Mouse (Mus musculus) CH12.LX (cell line): ENCODE results near the gene Rcan1. TPM values are rescaled to one million over a fixed set of nuclear protein-coding genes. Genes with fewer than 3 reads are reported as not detected.

Experiments
- DNase-seq: peaks from one replicate; pipeline ENCODE4 v3.0.0-alpha.2; 2013; ENCODE audit errors: extremely low read depth
- H3K27ac ChIP-seq: 2 replicates; pipeline ENCODE4 v1.5.1; 2012; ENCODE audit warnings: low read depth, mild to moderate bottlenecking, control low read depth, moderate library complexity; ENCODE audit not compliant: insufficient read depth
- H3K27me3 ChIP-seq: replicated peaks from 2 replicates; pipeline ENCODE3; 2012; ENCODE audit warnings: inconsistent platforms
- H3K36me3 ChIP-seq, 2 experiments: replicated peaks in 1 of 2; 2 replicates each; pipeline versions ENCODE3 to v1.6.1; 2012; ENCODE audit warnings: inconsistent platforms in 1 of 2, low read length in 1 of 2, mild to moderate bottlenecking in 1 of 2, mixed read lengths in 1 of 2, moderate library complexity in 1 of 2; ENCODE audit not compliant: control insufficient read depth in 1 of 2, insufficient read depth in 1 of 2
- H3K4me1 ChIP-seq, 2 experiments: 2 replicates each; pipeline ENCODE4 v1.6.1; 2012; ENCODE audit warnings: inconsistent platforms in 1 of 2, moderate library complexity in 1 of 2; ENCODE audit not compliant: insufficient read depth in 2 of 2, control insufficient read depth in 1 of 2
- H3K4me2 ChIP-seq: 2 replicates; pipeline ENCODE4 v1.6.1; 2012; ENCODE audit warnings: low read depth, mild to moderate bottlenecking, control low read depth; ENCODE audit not compliant: poor library complexity, insufficient read depth, severe bottlenecking
- H3K4me3 ChIP-seq, 3 experiments: fragments of 150-350 bp in 1 of 3; sonication (generic) in 1 of 3; replicated peaks in 1 of 3; 2 replicates each; pipeline versions ENCODE3 to v1.5.1; 2011 to 2012; ENCODE audit warnings: low read depth in 2 of 3, low read length in 2 of 3, mild to moderate bottlenecking in 2 of 3, moderate library complexity in 2 of 3, control low read depth in 1 of 3, improper control_type of control experiment in 1 of 3, inconsistent platforms in 1 of 3, mixed read lengths in 1 of 3; ENCODE audit not compliant: poor library complexity in 1 of 3
- H3K79me2 ChIP-seq: replicated peaks from 2 replicates; pipeline ENCODE4 v1.6.1; 2012; ENCODE audit warnings: mild to moderate bottlenecking, moderate library complexity; ENCODE audit not compliant: control insufficient read depth, poor library complexity, insufficient read depth, severe bottlenecking; ENCODE audit errors: extremely low read depth
- H3K9ac ChIP-seq: 2 replicates; pipeline ENCODE4 v1.6.1; 2012; ENCODE audit warnings: low read depth, mild to moderate bottlenecking, control low read depth, moderate library complexity; ENCODE audit not compliant: insufficient read depth
- H3K9me3 ChIP-seq: replicated peaks from 2 replicates; pipeline ENCODE3; 2012; ENCODE audit warnings: low read length, inconsistent platforms, mixed read lengths
- BHLHE40 ChIP-seq: IDR thresholded peaks from 2 replicates; pipeline ENCODE4 v1.6.1; 2011; ENCODE audit warnings: mild to moderate bottlenecking, low read depth, low read length, improper control_type of control experiment
- CHD2 ChIP-seq: IDR thresholded peaks from 2 replicates; pipeline ENCODE4 v1.6.1; 2011; ENCODE audit warnings: low read length, improper control_type of control experiment
- EP300 ChIP-seq: IDR thresholded peaks from 2 replicates; pipeline ENCODE4 v1.6.1; 2011; ENCODE audit warnings: low read length, improper control_type of control experiment
- GABPA ChIP-seq: IDR thresholded peaks from 2 replicates; pipeline ENCODE4 v1.6.1; 2012; ENCODE audit warnings: low read depth, low read length, improper control_type of control experiment, inconsistent platforms; ENCODE audit not compliant: insufficient replicate concordance
- HCFC1 ChIP-seq: IDR thresholded peaks from 2 replicates; pipeline ENCODE4 v1.6.1; 2012; ENCODE audit warnings: low read depth, mild to moderate bottlenecking, inconsistent platforms, low read length, improper control_type of control experiment
- IRF4 ChIP-seq: IDR thresholded peaks from 2 replicates; pipeline ENCODE4 v1.6.1; 2014; ENCODE audit warnings: low read depth, mild to moderate bottlenecking, inconsistent platforms, low read length, improper control_type of control experiment
- JUND ChIP-seq: conservative IDR thresholded peaks from 2 replicates; pipeline ENCODE4 v1.6.1; 2011; ENCODE audit warnings: low read depth, low read length, improper control_type of control experiment
- MAFK ChIP-seq: IDR thresholded peaks from 2 replicates; pipeline ENCODE4 v1.6.1; 2011; ENCODE audit warnings: low read length, improper control_type of control experiment; ENCODE audit not compliant: insufficient replicate concordance
- MXI1 ChIP-seq: IDR thresholded peaks from 2 replicates; pipeline ENCODE4 v1.6.1; 2011; ENCODE audit warnings: mild to moderate bottlenecking, low read depth, low read length, improper control_type of control experiment
- MYC ChIP-seq: IDR thresholded peaks from 2 replicates; pipeline ENCODE4 v1.6.1; 2011; ENCODE audit warnings: low read depth, mild to moderate bottlenecking, improper control_type of control experiment, low read length
- NELFE ChIP-seq: IDR thresholded peaks from 2 replicates; pipeline ENCODE4 v1.6.1; 2011; ENCODE audit warnings: low read depth, low read length, improper control_type of control experiment
- NRF1 ChIP-seq: IDR thresholded peaks from 2 replicates; pipeline ENCODE4 v1.6.1; 2014; ENCODE audit warnings: low read depth, mild to moderate bottlenecking, inconsistent platforms, low read length, improper control_type of control experiment, moderate library complexity
- PAX5 ChIP-seq: IDR thresholded peaks from 2 replicates; pipeline ENCODE4 v1.6.1; 2012; ENCODE audit warnings: low read length, inconsistent platforms, mixed read lengths
- POLR2A ChIP-seq: IDR thresholded peaks from 2 replicates; pipeline ENCODE4 v1.6.1; 2011; ENCODE audit warnings: low read depth, mild to moderate bottlenecking, improper control_type of control experiment, low read length
- RAD21 ChIP-seq: IDR thresholded peaks from 2 replicates; pipeline ENCODE4 v1.6.1; 2011; ENCODE audit warnings: low read depth, mild to moderate bottlenecking, low read length, improper control_type of control experiment, moderate library complexity
- RCOR1 ChIP-seq: conservative IDR thresholded peaks from 2 replicates; pipeline ENCODE4 v1.6.1; 2012; ENCODE audit warnings: low read depth, mild to moderate bottlenecking, inconsistent platforms, low read length, improper control_type of control experiment
- SMC3 ChIP-seq: IDR thresholded peaks from 2 replicates; pipeline ENCODE4 v1.6.1; 2011; ENCODE audit warnings: low read depth, low read length, improper control_type of control experiment
- TCF12 ChIP-seq: IDR thresholded peaks from 2 replicates; pipeline ENCODE4 v1.6.1; 2014; ENCODE audit warnings: low read depth, mild to moderate bottlenecking, inconsistent platforms, low read length, improper control_type of control experiment
- UBTF ChIP-seq: IDR thresholded peaks from 2 replicates; pipeline ENCODE4 v1.6.1; 2012; ENCODE audit warnings: low read depth, mild to moderate bottlenecking, inconsistent platforms, low read length, improper control_type of control experiment, moderate library complexity
- dilution Hi-C: fragments of 300-500 bp; cut with MboI; formaldehyde crosslinking; loops from 2 replicates; pipeline ENCODE4 v1.14.3; 2020; ENCODE audit warnings: low sequenced_read_pairs; ENCODE audit not compliant: extremely low pct_unique_long_range_greater_than_20kb, extremely low pct_ligation_motif_present
- in situ Hi-C: fragments of 300-500 bp; cut with MboI; formaldehyde crosslinking; loops from 3 replicates; pipeline ENCODE4 v1.14.3; 2019; ENCODE audit warnings: low sequenced_read_pairs, low pct_ligation_motif_present, low pct_unique_long_range_greater_than_20kb, mixed read lengths
- polyA plus RNA-seq: library from polyadenylated mRNA; unstranded; fragments of >175 nt; gene quantifications from 2 replicates; pipeline ENCODE4 v1.2.1, GENCODE M21; 2012; ENCODE audit warnings: low read depth; ENCODE audit not compliant: insufficient read length
- total RNA-seq, 2 experiments: library from RNA; depleted of rRNA; stranded (reverse); fragments of 300-350 nt in 1 of 2; fragments of >200 nt in 1 of 2; gene quantifications; 2 replicates each; pipeline ENCODE4 v1.2.3; 2012 to 2014

Gene Rcan1
- total and polyA plus RNA-seq, 3 experiments, result 10.0 to 15.3 (median 12.4) TPM

- no peaks in the 10 kb centered on the region for H3K36me3 ChIP-seq
- H3K9ac ChIP-seq, result no peak overlapping the region
- in situ Hi-C loops, result no loop called here
- H3K9me3 ChIP-seq, result no peaks in the 10 kb centered on the region
- H3K4me3 ChIP-seq, result no peak overlapping the region
- no peak overlapping the region for H3K4me2 ChIP-seq
- H3K79me2 ChIP-seq, result no peaks in the 10 kb centered on the region
- H3K27ac ChIP-seq, result no peak overlapping the region
- peaks cover 18 to 40% of the 10 kb centered on the region in 2 experiments for H3K4me1 ChIP-seq
- TF ChIP-seq MYC, result no peak
- no peak for TF ChIP-seq CHD2
- TF ChIP-seq BHLHE40, result no peak
- TF ChIP-seq NRF1, result no peak
- TF ChIP-seq GABPA, result no peak
- TF ChIP-seq UBTF, result no peak
- TF ChIP-seq NELFE, result no peak
- TF ChIP-seq TCF12, result no peak
- no peak for TF ChIP-seq MAFK
- TF ChIP-seq JUND, result no peak
- no peak for TF ChIP-seq SMC3
- no peak for TF ChIP-seq MXI1
- TF ChIP-seq PAX5, result no peak
- no peak for TF ChIP-seq HCFC1
- no peak for TF ChIP-seq RAD21
- no peak for TF ChIP-seq POLR2A
- H3K27me3 ChIP-seq, result no peaks in the 10 kb centered on the region
- DNase-seq, result no peak
- dilution Hi-C loops, result no loop called here
Observed at GRCm38 (mm10) chr16:92407883-92408282, 62.8 kb downstream of the Rcan1 start.

- Histone ChIP-seq H3K4me3 (no peak overlapping the region), H3K27ac (no peak overlapping the region), H3K4me2 (no peak overlapping the region), H3K36me3 (no peaks in the 10 kb centered on the region), H3K79me2 (no peaks in the 10 kb centered on the region)
- in situ Hi-C loops, result no loop called here
- dilution Hi-C loops, result no loop called here
- TF ChIP-seq RCOR1 (no peak), HCFC1 (peak; percentile 68), EP300 (no peak), IRF4 (no peak)
- TF ChIP-seq, all 38 proteins: peak for 1
- no peaks in the 10 kb centered on the region for H3K27me3 ChIP-seq
- H3K9me3 ChIP-seq, result no peaks in the 10 kb centered on the region
- DNase-seq, result no peak
- H3K4me1 ChIP-seq, result peaks cover 3 to 29% of the 10 kb centered on the region in 2 experiments; a peak in 2 of 4 replicates
- no peak overlapping the region for H3K9ac ChIP-seq
Observed at GRCm38 (mm10) chr16:92404141-92404540, 66.5 kb downstream of the Rcan1 start.
